Mouse (Mus musculus): Measurements from ENCODE around the gene Atg16l1. TPM values are rescaled to one million over a fixed set of nuclear protein-coding genes. Genes with fewer than 3 reads are reported as not detected.

The Atg16l1 gene
- polyA plus RNA-seq, 1 experiment from 2014 or later = 57.6 TPM

GRCm38 (mm10) chr1:87733212-87733611, 22.5 kb upstream of the Atg16l1 start:
- no peak overlapping the region for H3K4me3 ChIP-seq (replicated peaks)
- no peak overlapping the region for H3K9ac ChIP-seq (replicated peaks)
- no peak for ATAC-seq
- H3K36me3 ChIP-seq = no peaks in the 10 kb centered on the region
- 88% methylated on average over 5 of the region's 5 CpGs for WGBS
- H3K27me3 ChIP-seq = no peaks in the 10 kb centered on the region
- no peaks in the 10 kb centered on the region for H3K9me3 ChIP-seq
- H3K27ac ChIP-seq = no peak overlapping the region
- H3K4me1 ChIP-seq (replicated peaks) = no peaks in the 10 kb centered on the region
- no peak overlapping the region for H3K4me2 ChIP-seq (replicated peaks)

- WGBS = 78% methylated on average over 3 of the region's 3 CpGs
- no peaks in the 10 kb centered on the region for H3K4me1 ChIP-seq (replicated peaks)
- H3K36me3 ChIP-seq = no peaks in the 10 kb centered on the region
- H3K4me2 ChIP-seq (replicated peaks) = no peak overlapping the region
- no peak overlapping the region for H3K4me3 ChIP-seq (replicated peaks)
- no peak overlapping the region for H3K9ac ChIP-seq (replicated peaks)
- H3K27ac ChIP-seq = no peak overlapping the region
- H3K27me3 ChIP-seq = no peaks in the 10 kb centered on the region
- ATAC-seq = no peak
- H3K9me3 ChIP-seq = no peaks in the 10 kb centered on the region
These were observed 21.5 kb upstream of the Atg16l1 start for GRCm38 (mm10) chr1:87734153-87734552.

- Histone ChIP-seq H3K4me2 (replicated peaks) (no peak overlapping the region), H3K36me3 (no peaks in the 10 kb centered on the region), H3K27ac (no peak overlapping the region), H3K9ac (replicated peaks) (no peak overlapping the region), H3K4me3 (replicated peaks) (no peak overlapping the region), H3K9me3 (no peaks in the 10 kb centered on the region), H3K27me3 (no peaks in the 10 kb centered on the region), H3K4me1 (replicated peaks) (no peaks in the 10 kb centered on the region)
- ATAC-seq = no peak
- 84% methylated on average over 6 of the region's 6 CpGs for WGBS
These were observed 14.9 kb upstream of the Atg16l1 start for GRCm38 (mm10) chr1:87740584-87741290.

- Histone ChIP-seq H3K9me3 (no peaks in the 10 kb centered on the region), H3K4me2 (replicated peaks) (no peak overlapping the region)
- no peak for ATAC-seq
These were observed 6.2 kb upstream of the Atg16l1 start for GRCm38 (mm10) chr1:87749360-87749973.

GRCm38 (mm10) chr1:87763821-87764220, 8.2 kb downstream of the Atg16l1 start:
- ATAC-seq = no peak
- Histone ChIP-seq H3K4me3 (replicated peaks) (no peak overlapping the region), H3K9ac (replicated peaks) (no peak overlapping the region), H3K27ac (no peak overlapping the region), H3K9me3 (no peaks in the 10 kb centered on the region), H3K4me2 (replicated peaks) (no peak overlapping the region), H3K36me3 (peaks cover 90% of the 10 kb centered on the region), H3K27me3 (no peaks in the 10 kb centered on the region), H3K4me1 (replicated peaks) (no peaks in the 10 kb centered on the region)
- 94% methylated on average over 3 of the region's 3 CpGs for WGBS

More at GRCm38 (mm10) chr1:87749360-87749973, 6.2 kb upstream of the Atg16l1 start:
- Histone ChIP-seq H3K27me3 (peaks cover 4% of the 10 kb centered on the region; the same call in 1 of the 2 replicates), H3K4me3 (replicated peaks) (no peak overlapping the region), H3K9ac (replicated peaks) (no peak overlapping the region), H3K27ac (no peak overlapping the region), H3K4me1 (replicated peaks) (no peaks in the 10 kb centered on the region), H3K36me3 (no peaks in the 10 kb centered on the region)

GRCm38 (mm10) chr1:87765741-87766140, 10.1 kb downstream of the Atg16l1 start:
- Histone ChIP-seq H3K9ac (replicated peaks) (no peak overlapping the region), H3K4me3 (replicated peaks) (no peak overlapping the region), H3K27me3 (no peaks in the 10 kb centered on the region), H3K4me1 (replicated peaks) (no peaks in the 10 kb centered on the region), H3K36me3 (peaks cover 92% of the 10 kb centered on the region), H3K9me3 (no peaks in the 10 kb centered on the region), H3K4me2 (replicated peaks) (no peak overlapping the region), H3K27ac (no peak overlapping the region)
- no peak for ATAC-seq
- WGBS = 88% methylated on average over 2 of the region's 2 CpGs

GRCm38 (mm10) chr1:87766233-87766632, 10.6 kb downstream of the Atg16l1 start:
- WGBS = 90% methylated on average over 3 of the region's 3 CpGs
- no peaks in the 10 kb centered on the region for H3K9me3 ChIP-seq
- H3K4me3 ChIP-seq (replicated peaks) = no peak overlapping the region
- no peak overlapping the region for H3K4me2 ChIP-seq (replicated peaks)
- H3K9ac ChIP-seq (replicated peaks) = no peak overlapping the region
- ATAC-seq = no peak
- H3K4me1 ChIP-seq (replicated peaks) = no peaks in the 10 kb centered on the region
- peaks cover 94% of the 10 kb centered on the region for H3K36me3 ChIP-seq
- H3K27me3 ChIP-seq = no peaks in the 10 kb centered on the region
- no peak overlapping the region for H3K27ac ChIP-seq

- 98% methylated on average over 2 of the region's 2 CpGs for WGBS
- no peak overlapping the region for H3K4me2 ChIP-seq (replicated peaks)
- H3K9ac ChIP-seq (replicated peaks) = no peak overlapping the region
- no peaks in the 10 kb centered on the region for H3K4me1 ChIP-seq (replicated peaks)
- H3K4me3 ChIP-seq (replicated peaks) = no peak overlapping the region
- no peaks in the 10 kb centered on the region for H3K9me3 ChIP-seq
- no peak for ATAC-seq
- no peak overlapping the region for H3K27ac ChIP-seq
- no peaks in the 10 kb centered on the region for H3K27me3 ChIP-seq
- peaks cover 93% of the 10 kb centered on the region for H3K36me3 ChIP-seq
These were observed 13.6 kb downstream of the Atg16l1 start for GRCm38 (mm10) chr1:87769263-87769662.

GRCm38 (mm10) chr1:87770486-87770885, 14.8 kb downstream of the Atg16l1 start:
- H3K4me3 ChIP-seq (replicated peaks) = no peak overlapping the region
- H3K4me2 ChIP-seq (replicated peaks) = no peak overlapping the region
- ATAC-seq = no peak
- H3K9me3 ChIP-seq = no peaks in the 10 kb centered on the region
- H3K4me1 ChIP-seq (replicated peaks) = no peaks in the 10 kb centered on the region
- H3K27me3 ChIP-seq = no peaks in the 10 kb centered on the region
- no peak overlapping the region for H3K27ac ChIP-seq
- no peak overlapping the region for H3K9ac ChIP-seq (replicated peaks)
- peaks cover 93% of the 10 kb centered on the region for H3K36me3 ChIP-seq
- 93% methylated on average over 3 of the region's 3 CpGs for WGBS

- Histone ChIP-seq H3K36me3 (peaks cover 93% of the 10 kb centered on the region), H3K9ac (replicated peaks) (no peak overlapping the region), H3K4me3 (replicated peaks) (no peak overlapping the region), H3K27me3 (no peaks in the 10 kb centered on the region), H3K4me2 (replicated peaks) (no peak overlapping the region), H3K27ac (no peak overlapping the region), H3K9me3 (no peaks in the 10 kb centered on the region), H3K4me1 (replicated peaks) (no peaks in the 10 kb centered on the region)
- ATAC-seq = no peak
- 98% methylated on average over 3 of the region's 3 CpGs for WGBS
These were observed 16.1 kb downstream of the Atg16l1 start for GRCm38 (mm10) chr1:87771724-87772123.

- WGBS = 88% methylated on average over 2 of the region's 2 CpGs
These were observed 17.7 kb downstream of the Atg16l1 start for GRCm38 (mm10) chr1:87773336-87773735.

GRCm38 (mm10) chr1:87774845-87775244, 19.2 kb downstream of the Atg16l1 start:
- Histone ChIP-seq H3K4me2 (replicated peaks) (no peak overlapping the region), H3K36me3 (peaks cover 96% of the 10 kb centered on the region), H3K4me3 (replicated peaks) (no peak overlapping the region), H3K4me1 (replicated peaks) (no peaks in the 10 kb centered on the region), H3K9me3 (no peaks in the 10 kb centered on the region), H3K27me3 (no peaks in the 10 kb centered on the region), H3K9ac (replicated peaks) (no peak overlapping the region), H3K27ac (no peak overlapping the region)
- ATAC-seq = no peak
- 95% methylated on average over 7 of the region's 7 CpGs for WGBS

More at GRCm38 (mm10) chr1:87773336-87773735, 17.7 kb downstream of the Atg16l1 start:
- Histone ChIP-seq H3K4me3 (replicated peaks) (no peak overlapping the region), H3K27ac (no peak overlapping the region), H3K9ac (replicated peaks) (no peak overlapping the region), H3K4me2 (replicated peaks) (no peak overlapping the region), H3K4me1 (replicated peaks) (no peaks in the 10 kb centered on the region), H3K9me3 (no peaks in the 10 kb centered on the region), H3K27me3 (no peaks in the 10 kb centered on the region), H3K36me3 (peaks cover 92% of the 10 kb centered on the region)
- ATAC-seq = no peak
